Mouse (Mus musculus) megakaryocyte, adult 5-6 weeks (primary cell): ENCODE measurements at regions not wholly inside any gene's neighbourhood (a gene's known extent, or its start where the extent isn't known, plus 50 kb on each side); places are given as distances from the start of the nearest gene placed in this dataset.
"Not testable (repeated sequence)": the region's sequence is repeated elsewhere in the genome, so short reads cannot be mapped to it uniquely, and the experiment has no call there.

Source experiments
- ATAC-seq: 2 replicates; pipeline ENCODE4 v1.8.0; 2016; ENCODE audit warnings: mild to moderate bottlenecking, inconsistent platforms; ENCODE audit not compliant: poor library complexity, severe bottlenecking

- ATAC-seq = not testable (repeated sequence)
Measured at GRCm38 (mm10) chr5:109842186-109842978, 80.8 kb upstream of the Gm15446 start.

GRCm38 (mm10) chr5:109844236-109844635 lies 79.0 kb upstream of the Gm15446 start:
- 0 out of 2 replicates have a peak, but pooled peaks have one; percentile 13 for ATAC-seq

- ATAC-seq = peak; percentile 98
Measured at GRCm38 (mm10) chr5:109844753-109845186, 78.4 kb upstream of the Gm15446 start.

GRCm38 (mm10) chr5:109851225-109851624 lies 72.0 kb upstream of the Gm15446 start:
- not testable (repeated sequence) for ATAC-seq

GRCm38 (mm10) chr5:109860402-109860801 lies 62.8 kb upstream of the Gm15446 start:
- ATAC-seq = no peak

GRCm38 (mm10) chr5:109864517-109864916 lies 58.7 kb upstream of the Gm15446 start:
- not testable (repeated sequence) for ATAC-seq

GRCm38 (mm10) chr5:109865628-109866027 lies 57.6 kb upstream of the Gm15446 start:
- no peak for ATAC-seq

GRCm38 (mm10) chr5:109866337-109867126 lies 56.7 kb upstream of the Gm15446 start:
- ATAC-seq = peak; percentile 98

GRCm38 (mm10) chr5:109867221-109867620 lies 56.0 kb upstream of the Gm15446 start:
- not testable (repeated sequence) for ATAC-seq
